Mouse (Mus musculus): ENCODE data around the gene Mmd.

- TF ChIP-seq CTCF (IDR thresholded peaks at IDR 0.05; ENCODE audit: insufficient read depth, low read depth, low read length) (no peak), POLR2A (IDR thresholded peaks at IDR 0.05; ENCODE audit: insufficient read depth, low read depth, low read length) (no peak)
Observed at GRCm38 (mm10) chr11:90245630-90246029, 3.6 kb upstream of the Mmd start.

Measured in olfactory bulb, adult 2 months (tissue).